In genomic region chr9:58247064-58247759, GRCm38 (mm10) we compare ENCODE assay signal across 8 mouse cellular contexts. TPM values are rescaled to one million over a fixed set of nuclear protein-coding genes. Genes with fewer than 3 reads are reported as not detected.
A peak's percentile ranks its signal among the peaks of the same experiment; 100 is the strongest.
DNase-seq lines count a peak whose midpoint lies in the region; ATAC-seq and TF ChIP-seq lines count a peak whose summit lies in the region.

No protein-coding gene starts in this region.

- H3K9me3 ChIP-seq in heart, embryonic 10.5 days = no peaks in the 10 kb centered on the region
- H3K9me3 ChIP-seq in kidney, embryonic 15.5 days (replicated peaks) = no peaks in the 10 kb centered on the region
- H3K9me3 ChIP-seq in limb, embryonic 15.5 days = no peaks in the 10 kb centered on the region
- H3K9me3 ChIP-seq in midbrain, postnatal 0 days (ENCODE audit: low read length) = no peaks in the 10 kb centered on the region

- peak; percentile 81 for ATAC-seq in kidney, embryonic 15.5 days (replicated peaks; ENCODE audit: low FRiP score)
- ATAC-seq in limb, embryonic 15.5 days (ENCODE audit: insufficient number of reproducible peaks, low FRiP score, low TSS enrichment, low read depth) = peak; percentile 76; the same call in 1 of the 2 replicates
- no peak for ATAC-seq in midbrain, postnatal 0 days (ENCODE audit: low FRiP score)

- peak; percentile 66; the same call in 1 of the 2 replicates for TF ChIP-seq POLR2A in bone marrow, adult 2 months (IDR thresholded peaks at IDR 0.05; ENCODE audit: borderline replicate concordance, control insufficient read depth, low read depth, low read length)
- TF ChIP-seq POLR2A in embryonic fibroblast, embryonic 13.5 days (IDR thresholded peaks at IDR 0.05; ENCODE audit: low read depth, low read length) = peak; percentile 48; the same call in 1 of the 2 replicates

- H3K4me3 ChIP-seq in bone marrow, adult 2 months (replicated peaks; ENCODE audit: control insufficient read depth, low read depth, low read length) = peak overlapping the region; percentile 68
- peak overlapping the region; percentile 42 for H3K4me3 ChIP-seq in embryonic fibroblast, embryonic 13.5 days (ENCODE audit: insufficient read depth, low read length)
- H3K4me3 ChIP-seq in heart, embryonic 10.5 days = peak overlapping the region; percentile 54
- H3K4me3 ChIP-seq in kidney, embryonic 15.5 days (replicated peaks) = peak overlapping the region; percentile 32
- peak overlapping the region; percentile 24 for H3K4me3 ChIP-seq in limb, embryonic 15.5 days
- no peak overlapping the region for H3K4me3 ChIP-seq in midbrain, postnatal 0 days (ENCODE audit: low read depth, low read length)

- WGBS in bone marrow, adult 2 months = 3% methylated on average over 25 of the region's 25 CpGs
- WGBS in heart, embryonic 10.5 days = 11% methylated on average over 25 of the region's 25 CpGs
- WGBS in kidney, embryonic 15.5 days = 6% methylated on average over 25 of the region's 25 CpGs
- 5% methylated on average over 25 of the region's 25 CpGs for WGBS in limb, embryonic 15.5 days
- 15% methylated on average over 25 of the region's 25 CpGs for WGBS in midbrain, postnatal 0 days

- H3K4me1 ChIP-seq in bone marrow, adult 2 months (ENCODE audit: control insufficient read depth, insufficient read depth, low read length) = peaks cover 5% of the 10 kb centered on the region; the same call in 1 of the 2 replicates
- H3K4me1 ChIP-seq in embryonic fibroblast, embryonic 13.5 days (ENCODE audit: control insufficient read depth, insufficient read depth, low read length) = peaks cover 4% of the 10 kb centered on the region
- peaks cover 56% of the 10 kb centered on the region for H3K4me1 ChIP-seq in heart, embryonic 10.5 days
- peaks cover 62% of the 10 kb centered on the region for H3K4me1 ChIP-seq in kidney, embryonic 15.5 days
- peaks cover 37% of the 10 kb centered on the region for H3K4me1 ChIP-seq in limb, embryonic 15.5 days
- peaks cover 4% of the 10 kb centered on the region; the same call in 1 of the 2 replicates for H3K4me1 ChIP-seq in midbrain, postnatal 0 days (ENCODE audit: insufficient read depth, low read length)

- peak overlapping the region; percentile 38 for H3K27ac ChIP-seq in bone marrow, adult 2 months (ENCODE audit: control insufficient read depth, insufficient read depth, low read depth, low read length, poor library complexity)
- peak overlapping the region; percentile 70 for H3K27ac ChIP-seq in embryonic fibroblast, embryonic 13.5 days (ENCODE audit: insufficient read depth, low read length)
- peak overlapping the region; percentile 85 for H3K27ac ChIP-seq in heart, embryonic 10.5 days
- H3K27ac ChIP-seq in kidney, embryonic 15.5 days = peak overlapping the region; percentile 80
- H3K27ac ChIP-seq in limb, embryonic 15.5 days = 0 out of 2 replicates have a peak overlapping the region, but pooled peaks have one; percentile 39
- no peak overlapping the region for H3K27ac ChIP-seq in midbrain, postnatal 0 days (ENCODE audit: low read depth, low read length)

- DNase-seq in 416B (ENCODE audit: low read depth) = peak; percentile 63
- DNase-seq in heart, embryonic 10.5 days (ENCODE audit: low spot score) = peak; percentile 94
- peak; percentile 87 for DNase-seq in midbrain, postnatal 0 days (ENCODE audit: low spot score)
- peak; percentile 90 to 91 for DNase-seq in spleen, postnatal 36 days (ENCODE audit: low spot score in 2 of 2)

- no peaks in the 10 kb centered on the region for H3K27me3 ChIP-seq in heart, embryonic 10.5 days (ENCODE audit: insufficient read depth, poor library complexity, severe bottlenecking)
- no peaks in the 10 kb centered on the region for H3K27me3 ChIP-seq in kidney, embryonic 15.5 days
- H3K27me3 ChIP-seq in limb, embryonic 15.5 days = no peaks in the 10 kb centered on the region
- H3K27me3 ChIP-seq in midbrain, postnatal 0 days (ENCODE audit: insufficient read depth, low read length) = no peaks in the 10 kb centered on the region

- TF ChIP-seq CTCF in bone marrow, adult 2 months (IDR thresholded peaks at IDR 0.05; ENCODE audit: control insufficient read depth, insufficient read depth, low read length) = peak; percentile 87
- peak; percentile 84 for TF ChIP-seq CTCF in embryonic fibroblast, embryonic 13.5 days (IDR thresholded peaks at IDR 0.05; ENCODE audit: borderline replicate concordance, insufficient read depth, low read length)
- peak; percentile 80 for TF ChIP-seq CTCF in midbrain, postnatal 0 days (IDR thresholded peaks at IDR 0.05)

- H3K36me3 ChIP-seq in heart, embryonic 10.5 days = 0 out of 2 replicates have a peak, but pooled peaks cover 19% of the 10 kb centered on the region
- peaks cover 39% of the 10 kb centered on the region for H3K36me3 ChIP-seq in kidney, embryonic 15.5 days
- H3K36me3 ChIP-seq in limb, embryonic 15.5 days = peaks cover 10% of the 10 kb centered on the region; the same call in 1 of the 2 replicates
- H3K36me3 ChIP-seq in midbrain, postnatal 0 days (ENCODE audit: insufficient read depth, low read length) = no peaks in the 10 kb centered on the region

- peak overlapping the region; percentile 42 for H3K9ac ChIP-seq in kidney, embryonic 15.5 days
- H3K9ac ChIP-seq in limb, embryonic 15.5 days = peak overlapping the region; percentile 15; the same call in 1 of the 2 replicates
- H3K9ac ChIP-seq in midbrain, postnatal 0 days (replicated peaks; ENCODE audit: low read length, poor library complexity, severe bottlenecking) = peak overlapping the region; percentile 44; the same call in 1 of the 2 replicates

- H3K4me2 ChIP-seq in kidney, embryonic 15.5 days = peak overlapping the region; percentile 77
- peak overlapping the region; percentile 46 for H3K4me2 ChIP-seq in limb, embryonic 15.5 days
- peak overlapping the region; percentile 31; the same call in 1 of the 2 replicates for H3K4me2 ChIP-seq in midbrain, postnatal 0 days (ENCODE audit: low read depth, low read length, poor library complexity, severe bottlenecking)

RNA-seq across cellular contexts. Expression of gene Pml, which starts 2.4 kb away (rescaled TPM):
- polyA plus RNA-seq in bone marrow, adult 2 months (2011; ENCODE audit: insufficient read depth, insufficient read length, low replicate concordance, missing spikeins) = 48.3 and 92.4 TPM in 2 replicates
- 56.3 and 86.6 TPM in 2 replicates for polyA plus RNA-seq in embryonic fibroblast, embryonic 13.5 days (2011; ENCODE audit: insufficient read length, low read depth, missing spikeins)
- 14.7 and 17.6 TPM in 2 replicates for polyA plus RNA-seq in heart, embryonic 10.5 days (2016; fragmentation: Nextera tagmentation; extraction: Ambion mirVana)
- 21.0 and 24.7 TPM in 2 replicates for polyA plus RNA-seq in kidney, embryonic 15.5 days (2015; fragmentation: Nextera tagmentation; extraction: Ambion mirVana)
- polyA plus RNA-seq in limb, embryonic 15.5 days (2015; fragmentation: Nextera tagmentation; extraction: Ambion mirVana) = 15.7 and 16.4 TPM in 2 replicates
- 5.6 and 9.0 TPM in 2 replicates for total RNA-seq in midbrain, postnatal 0 days (2014; rRNA removed)
- polyA plus RNA-seq in midbrain, postnatal 0 days (2015; fragmentation: Nextera tagmentation; extraction: Ambion mirVana) = 2.9 and 3.2 TPM in 2 replicates

RNA-seq across cellular contexts. Expression of gene Stoml1, which starts 5.8 kb away (rescaled TPM):
- polyA plus RNA-seq in bone marrow, adult 2 months (2011; ENCODE audit: insufficient read depth, insufficient read length, low replicate concordance, missing spikeins) = 14.4 and 24.5 TPM in 2 replicates
- polyA plus RNA-seq in embryonic fibroblast, embryonic 13.5 days (2011; ENCODE audit: insufficient read length, low read depth, missing spikeins) = 25.9 and 27.0 TPM in 2 replicates
- polyA plus RNA-seq in heart, embryonic 10.5 days (2016; fragmentation: Nextera tagmentation; extraction: Ambion mirVana) = 24.2 and 27.0 TPM in 2 replicates
- 29.9 and 33.6 TPM in 2 replicates for polyA plus RNA-seq in kidney, embryonic 15.5 days (2015; fragmentation: Nextera tagmentation; extraction: Ambion mirVana)
- 34.2 and 35.5 TPM in 2 replicates for polyA plus RNA-seq in limb, embryonic 15.5 days (2015; fragmentation: Nextera tagmentation; extraction: Ambion mirVana)
- total RNA-seq in midbrain, postnatal 0 days (2014; rRNA removed) = 159 and 170 TPM in 2 replicates
- 161 and 172 TPM in 2 replicates for polyA plus RNA-seq in midbrain, postnatal 0 days (2015; fragmentation: Nextera tagmentation; extraction: Ambion mirVana)

RNA-seq across cellular contexts. Expression of gene Islr2, which starts 43.1 kb away (rescaled TPM):
- polyA plus RNA-seq in bone marrow, adult 2 months (2011; ENCODE audit: insufficient read depth, insufficient read length, low replicate concordance, missing spikeins) = 0.49 TPM in 1 of 2 replicates, not detected in the other
- polyA plus RNA-seq in embryonic fibroblast, embryonic 13.5 days (2011; ENCODE audit: insufficient read length, low read depth, missing spikeins) = 0.30 TPM in 1 of 2 replicates, not detected in the other
- not detected in 2 replicates for polyA plus RNA-seq in heart, embryonic 10.5 days (2016; fragmentation: Nextera tagmentation; extraction: Ambion mirVana)
- 0.39 and 0.51 TPM in 2 replicates for polyA plus RNA-seq in kidney, embryonic 15.5 days (2015; fragmentation: Nextera tagmentation; extraction: Ambion mirVana)
- 0.55 and 1.5 TPM in 2 replicates for polyA plus RNA-seq in limb, embryonic 15.5 days (2015; fragmentation: Nextera tagmentation; extraction: Ambion mirVana)
- 233 and 267 TPM in 2 replicates for total RNA-seq in midbrain, postnatal 0 days (2014; rRNA removed)
- 16.7 and 18.1 TPM in 2 replicates for polyA plus RNA-seq in midbrain, postnatal 0 days (2015; fragmentation: Nextera tagmentation; extraction: Ambion mirVana)

RNA-seq across cellular contexts. Expression of gene Islr, which starts 43.1 kb away (rescaled TPM):
- polyA plus RNA-seq in bone marrow, adult 2 months (2011; ENCODE audit: insufficient read depth, insufficient read length, low replicate concordance, missing spikeins) = 4.2 and 6.3 TPM in 2 replicates
- polyA plus RNA-seq in embryonic fibroblast, embryonic 13.5 days (2011; ENCODE audit: insufficient read length, low read depth, missing spikeins) = 17.8 and 36.3 TPM in 2 replicates
- polyA plus RNA-seq in heart, embryonic 10.5 days (2016; fragmentation: Nextera tagmentation; extraction: Ambion mirVana) = 3.0 and 10.4 TPM in 2 replicates
- 78.7 and 94.7 TPM in 2 replicates for polyA plus RNA-seq in kidney, embryonic 15.5 days (2015; fragmentation: Nextera tagmentation; extraction: Ambion mirVana)
- 216 and 254 TPM in 2 replicates for polyA plus RNA-seq in limb, embryonic 15.5 days (2015; fragmentation: Nextera tagmentation; extraction: Ambion mirVana)
- total RNA-seq in midbrain, postnatal 0 days (2014; rRNA removed) = 55.6 and 68.8 TPM in 2 replicates
- polyA plus RNA-seq in midbrain, postnatal 0 days (2015; fragmentation: Nextera tagmentation; extraction: Ambion mirVana) = 32.5 and 36.5 TPM in 2 replicates
